In genomic region chr8:113848081-113848652, GRCm38 (mm10) we compare ENCODE assay signal across 8 mouse cellular contexts. TPM values are rescaled to one million over a fixed set of nuclear protein-coding genes. Genes with fewer than 3 reads are reported as not detected.
DNase-seq lines count a peak whose midpoint lies in the region; ATAC-seq and TF ChIP-seq lines count a peak whose summit lies in the region.

No protein-coding gene starts in this region.

- no peaks in the 10 kb centered on the region; the same call in 1 of the 2 replicates for H3K9me3 ChIP-seq in embryonic facial prominence, embryonic 15.5 days (replicated peaks)
- no peaks in the 10 kb centered on the region for H3K9me3 ChIP-seq in hindbrain, embryonic 15.5 days
- 0 out of 2 replicates have a peak, but pooled peaks cover 3% of the 10 kb centered on the region for H3K9me3 ChIP-seq in neural tube, embryonic 12.5 days

- 0 out of 2 replicates have a peak, but pooled peaks have one; percentile 2 for TF ChIP-seq CTCF in layer of hippocampus, adult 2 months (conservative IDR thresholded peaks at IDR 0.05)

- peak; percentile 58 for ATAC-seq in embryonic facial prominence, embryonic 15.5 days (ENCODE audit: insufficient number of reproducible peaks, low FRiP score, low TSS enrichment, low read depth)
- ATAC-seq in hindbrain, embryonic 15.5 days (ENCODE audit: low FRiP score, low read depth) = peak; percentile 63
- ATAC-seq in neural tube, embryonic 12.5 days (ENCODE audit: low FRiP score, low read depth) = peak; percentile 63

- peak overlapping the region; percentile 96 for H3K4me2 ChIP-seq in embryonic facial prominence, embryonic 15.5 days (replicated peaks)
- H3K4me2 ChIP-seq in hindbrain, embryonic 15.5 days = peak overlapping the region; percentile 98
- H3K4me2 ChIP-seq in neural tube, embryonic 12.5 days (replicated peaks) = peak overlapping the region; percentile 99

- DNase-seq in layer of hippocampus, adult 2 months (ENCODE audit: low spot score in 2 of 2) = no peak
- DNase-seq in layer of hippocampus, postnatal 36 days = no peak
- no peak for DNase-seq in ovary, postnatal 14 days (ENCODE audit: low spot score)
- no peak for DNase-seq in spleen, adult 18-20 months
- no peak for DNase-seq in adipocyte (ENCODE audit: low spot score)

- under 1% methylated on average over 50 of the region's 50 CpGs for WGBS in embryonic facial prominence, embryonic 15.5 days
- WGBS in hindbrain, embryonic 15.5 days = 0% methylated on average over 38 of the region's 50 CpGs
- WGBS in neural tube, embryonic 12.5 days = under 1% methylated on average over 49 of the region's 50 CpGs

- peak overlapping the region; percentile 67 for H3K4me3 ChIP-seq in layer of hippocampus, adult 2 months
- H3K4me3 ChIP-seq in embryonic facial prominence, embryonic 15.5 days (replicated peaks) = peak overlapping the region; percentile 52
- H3K4me3 ChIP-seq in hindbrain, embryonic 15.5 days = peak overlapping the region; percentile 63
- H3K4me3 ChIP-seq in neural tube, embryonic 12.5 days = peak overlapping the region; percentile 51

- peak overlapping the region; percentile 68; the same call in 1 of the 2 replicates for H3K27ac ChIP-seq in layer of hippocampus, adult 2 months
- H3K27ac ChIP-seq in embryonic facial prominence, embryonic 15.5 days (replicated peaks) = peak overlapping the region; percentile 28; the same call in 1 of the 2 replicates
- peak overlapping the region; percentile 79 for H3K27ac ChIP-seq in hindbrain, embryonic 15.5 days (replicated peaks)
- peak overlapping the region; percentile 2; the same call in 1 of the 2 replicates for H3K27ac ChIP-seq in neural tube, embryonic 12.5 days

- peaks cover 24% of the 10 kb centered on the region for H3K4me1 ChIP-seq in embryonic facial prominence, embryonic 15.5 days
- H3K4me1 ChIP-seq in hindbrain, embryonic 15.5 days (replicated peaks) = peaks cover 33% of the 10 kb centered on the region
- H3K4me1 ChIP-seq in neural tube, embryonic 12.5 days = peaks cover 6% of the 10 kb centered on the region

- peaks cover 44% of the 10 kb centered on the region for H3K27me3 ChIP-seq in embryonic facial prominence, embryonic 15.5 days
- peaks cover 8% of the 10 kb centered on the region for H3K27me3 ChIP-seq in hindbrain, embryonic 15.5 days
- peaks cover 33% of the 10 kb centered on the region for H3K27me3 ChIP-seq in neural tube, embryonic 12.5 days (replicated peaks)

- H3K9ac ChIP-seq in embryonic facial prominence, embryonic 15.5 days = peak overlapping the region; percentile 31; the same call in 1 of the 2 replicates
- peak overlapping the region; percentile 67 for H3K9ac ChIP-seq in hindbrain, embryonic 15.5 days
- peak overlapping the region; percentile 64 for H3K9ac ChIP-seq in neural tube, embryonic 12.5 days

- H3K36me3 ChIP-seq in embryonic facial prominence, embryonic 15.5 days = no peaks in the 10 kb centered on the region
- H3K36me3 ChIP-seq in hindbrain, embryonic 15.5 days = no peaks in the 10 kb centered on the region
- no peaks in the 10 kb centered on the region for H3K36me3 ChIP-seq in neural tube, embryonic 12.5 days

RNA-seq across cellular contexts. Expression of gene Adamts18, which starts 0.4 kb away (rescaled TPM):
- 1 to 10 TPM; 1.3 to 1.9 TPM for total RNA-seq in layer of hippocampus, adult 2 months (2021)
- 1 to 10 TPM; 1.5 to 1.7 TPM for total RNA-seq in layer of hippocampus, postnatal 36 days (2021)
- polyA plus RNA-seq in embryonic facial prominence, embryonic 15.5 days (2015; fragmentation: Nextera tagmentation; extraction: Ambion mirVana) = 7.9 and 9.3 TPM in 2 replicates
- 2.3 and 2.8 TPM in 2 replicates for polyA plus RNA-seq in hindbrain, embryonic 15.5 days (2015; fragmentation: Nextera tagmentation; extraction: Ambion mirVana)
- 1.5 and 1.8 TPM in 2 replicates for polyA plus RNA-seq in neural tube, embryonic 12.5 days (2016; fragmentation: Nextera tagmentation; extraction: Ambion mirVana)

Comparison
In these comparisons a context has a peak if more than half of its experiments do, and no peak if none do; other contexts are left out.
1. H3K27ac ChIP-seq: peak in every context shown above with its lines; median percentile 79 in hindbrain, embryonic 15.5 days; 68 in layer of hippocampus, adult 2 months; 28 in embryonic facial prominence, embryonic 15.5 days; 2 in neural tube, embryonic 12.5 days.